Mouse (Mus musculus): ENCODE results near the gene Ankrd44. TPM values are rescaled to one million over a fixed set of nuclear protein-coding genes. Genes with fewer than 3 reads are reported as not detected.

The Ankrd44 gene
- total and polyA plus RNA-seq, 3 experiments: 10.2 to 10.7 (median 10.2) TPM

DNA sequence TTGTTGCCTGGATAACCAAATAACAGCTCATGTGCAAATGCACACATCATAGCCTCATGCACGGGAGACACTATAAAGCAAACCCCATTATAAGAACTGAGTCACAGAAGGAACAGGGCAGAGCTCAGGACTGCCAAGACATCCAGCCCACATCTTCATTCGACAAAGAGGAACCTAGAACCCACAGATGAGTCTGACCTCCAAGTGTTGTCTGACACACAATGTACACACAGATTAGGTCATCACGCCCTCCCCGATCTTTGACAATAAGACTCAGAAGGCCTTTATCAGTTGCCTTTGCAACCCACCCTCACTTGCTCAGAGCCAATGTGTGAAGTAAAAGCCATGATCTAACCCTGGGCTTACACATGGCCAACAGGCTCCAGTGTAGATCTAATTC, 6.1 kb downstream of the Ankrd44 start:
- intact Hi-C loops (cut with DNase I): no loop called here
- TF ChIP-seq EP300 (IDR thresholded peaks at IDR 0.05; ENCODE audit: insufficient read depth, low read depth, low read length) (no peak), CTCF (IDR thresholded peaks at IDR 0.05) (no peak)
- Histone ChIP-seq H3K27me3 (ENCODE audit: control insufficient read depth, insufficient read depth, low read length) (no peaks in the 10 kb centered on the region), H3K27ac (no peak overlapping the region), H3K4me1 (ENCODE audit: control insufficient read depth, insufficient read depth, low read length) (peaks cover 7% of the 10 kb centered on the region), H3K36me3 (ENCODE audit: control insufficient read depth, insufficient read depth, low read length) (peaks cover 3% of the 10 kb centered on the region; the same call in 1 of the 2 replicates), H3K9ac (ENCODE audit: low read depth, low read length) (no peak overlapping the region), H3K4me3 (no peak overlapping the region), H3K79me2 (replicated peaks; ENCODE audit: control insufficient read depth, insufficient read depth, low read length) (peaks cover 3% of the 10 kb centered on the region)
- 83% methylated on average over 4 of the region's 4 CpGs for WGBS
- DNase-seq: no peak

DNA sequence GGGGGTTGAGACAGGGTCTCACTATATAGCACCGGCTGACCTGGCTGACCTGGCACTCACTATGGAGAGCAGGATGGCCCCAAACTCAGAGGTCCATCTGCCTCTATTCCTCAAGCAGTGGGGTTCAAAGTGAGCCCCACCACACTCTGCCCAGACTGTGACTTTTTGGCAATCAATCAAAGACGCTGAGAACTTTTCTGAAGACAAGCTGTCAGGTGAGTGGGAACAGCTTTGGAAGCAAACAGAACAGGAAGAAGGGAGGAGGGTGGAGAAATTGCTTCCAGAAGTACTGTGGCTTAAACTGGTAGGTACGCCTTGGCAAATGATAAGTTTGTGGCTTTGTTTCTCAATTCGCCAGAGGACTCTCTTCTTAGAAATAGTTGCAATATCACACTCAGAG, 9.7 kb downstream of the Ankrd44 start:
- no peak overlapping the region for H3K4me3 ChIP-seq
- 76% methylated on average over 4 of the region's 4 CpGs for WGBS
- no peak overlapping the region for H3K27ac ChIP-seq
- TF ChIP-seq CTCF (IDR thresholded peaks at IDR 0.05): no peak
- TF ChIP-seq POLR2A (IDR thresholded peaks at IDR 0.05; ENCODE audit: insufficient read depth, low read depth, low read length): no peak
- TF ChIP-seq EP300 (IDR thresholded peaks at IDR 0.05; ENCODE audit: insufficient read depth, low read depth, low read length): no peak
- peaks cover 1% of the 10 kb centered on the region; the same call in 1 of the 2 replicates for H3K36me3 ChIP-seq (ENCODE audit: control insufficient read depth, insufficient read depth, low read length)
- H3K4me1 ChIP-seq (ENCODE audit: control insufficient read depth, insufficient read depth, low read length): peaks cover 12% of the 10 kb centered on the region
- no peaks in the 10 kb centered on the region for H3K27me3 ChIP-seq (ENCODE audit: control insufficient read depth, insufficient read depth, low read length)
- intact Hi-C loops (cut with DNase I): no loop called here
- no peak overlapping the region for H3K9ac ChIP-seq (ENCODE audit: low read depth, low read length)
- no peak for DNase-seq
- no peaks in the 10 kb centered on the region; the same call in 1 of the 2 replicates for H3K79me2 ChIP-seq (replicated peaks; ENCODE audit: control insufficient read depth, insufficient read depth, low read length)

DNA sequence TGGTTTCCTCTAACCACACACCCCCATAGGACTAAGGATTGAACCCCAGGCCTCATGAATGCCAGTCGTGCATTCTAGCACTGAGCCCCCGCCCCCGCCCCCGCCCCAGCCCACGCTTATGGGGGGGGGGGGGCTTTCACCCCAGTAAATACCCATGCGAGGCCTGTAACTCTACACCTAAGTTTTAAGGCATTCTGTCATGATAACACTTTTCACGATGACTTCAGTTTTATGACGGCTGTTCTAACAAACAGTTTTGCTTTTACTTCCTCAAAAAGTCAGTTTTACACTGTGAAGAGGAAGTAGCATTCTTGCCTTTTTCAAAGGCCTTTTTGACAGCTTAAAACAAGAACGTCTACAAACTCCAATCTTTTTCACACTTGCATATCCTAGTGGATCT, 11.8 kb downstream of the Ankrd44 start:
- Histone ChIP-seq H3K27ac (no peak overlapping the region), H3K9ac (ENCODE audit: low read depth, low read length) (no peak overlapping the region), H3K4me3 (no peak overlapping the region), H3K27me3 (ENCODE audit: control insufficient read depth, insufficient read depth, low read length) (no peaks in the 10 kb centered on the region), H3K79me2 (replicated peaks; ENCODE audit: control insufficient read depth, insufficient read depth, low read length) (no peaks in the 10 kb centered on the region; the same call in 1 of the 2 replicates), H3K4me1 (ENCODE audit: control insufficient read depth, insufficient read depth, low read length) (peaks cover 19% of the 10 kb centered on the region), H3K36me3 (ENCODE audit: control insufficient read depth, insufficient read depth, low read length) (peaks cover 2% of the 10 kb centered on the region; the same call in 1 of the 2 replicates)
- WGBS: 49% methylated on average over 9 of the region's 9 CpGs
- DNase-seq: no peak
- TF ChIP-seq CTCF (IDR thresholded peaks at IDR 0.05) (no peak), EP300 (IDR thresholded peaks at IDR 0.05; ENCODE audit: insufficient read depth, low read depth, low read length) (no peak), POLR2A (IDR thresholded peaks at IDR 0.05; ENCODE audit: insufficient read depth, low read depth, low read length) (no peak)
- intact Hi-C loops (cut with DNase I): no loop called here

DNA sequence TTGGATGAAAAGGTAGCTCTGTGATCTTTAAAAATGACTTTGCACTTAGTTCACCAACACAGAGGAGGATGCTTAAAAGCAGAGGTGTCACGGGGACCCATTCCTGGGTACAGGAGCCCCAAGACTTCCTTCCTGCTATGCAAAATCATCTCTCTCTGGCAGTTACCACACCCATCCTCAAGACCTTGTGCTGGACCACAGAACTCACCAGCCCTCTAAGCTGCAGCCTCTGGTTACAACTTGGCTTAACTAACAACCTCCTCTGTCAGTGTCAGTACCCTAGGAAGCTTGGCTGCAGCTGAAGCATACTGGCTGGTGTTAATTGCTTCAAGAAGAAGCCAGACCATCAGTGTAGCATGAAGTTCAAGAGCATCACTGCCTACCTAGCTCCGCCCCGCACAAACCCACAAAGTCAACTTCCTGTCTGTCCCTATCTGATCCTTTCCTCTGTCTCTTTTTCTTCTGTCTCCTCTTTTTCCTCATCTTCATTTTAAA, 12.8 kb downstream of the Ankrd44 start:
- DNase-seq: peak in 1 of 2 experiments; percentile 51
- no peaks in the 10 kb centered on the region; the same call in 1 of the 2 replicates for H3K79me2 ChIP-seq (replicated peaks; ENCODE audit: control insufficient read depth, insufficient read depth, low read length)
- 69% methylated on average over 3 of the region's 3 CpGs for WGBS
- no peak overlapping the region for H3K4me3 ChIP-seq
- H3K27ac ChIP-seq: no peak overlapping the region
- peaks cover 19% of the 10 kb centered on the region for H3K4me1 ChIP-seq (ENCODE audit: control insufficient read depth, insufficient read depth, low read length)
- peaks cover 2% of the 10 kb centered on the region; the same call in 1 of the 2 replicates for H3K36me3 ChIP-seq (ENCODE audit: control insufficient read depth, insufficient read depth, low read length)
- peak overlapping the region; percentile 11; the same call in 1 of the 2 replicates for H3K9ac ChIP-seq (ENCODE audit: low read depth, low read length)
- TF ChIP-seq POLR2A (IDR thresholded peaks at IDR 0.05; ENCODE audit: insufficient read depth, low read depth, low read length): no peak
- no peak for TF ChIP-seq EP300 (IDR thresholded peaks at IDR 0.05; ENCODE audit: insufficient read depth, low read depth, low read length)
- TF ChIP-seq CTCF (IDR thresholded peaks at IDR 0.05): no peak
- no peaks in the 10 kb centered on the region for H3K27me3 ChIP-seq (ENCODE audit: control insufficient read depth, insufficient read depth, low read length)
- intact Hi-C loops (cut with DNase I): loop anchor here (2.0 kb wide), 1 partner anchor 13 kb away; the partner anchor contains the start of gene Ankrd44

DNA sequence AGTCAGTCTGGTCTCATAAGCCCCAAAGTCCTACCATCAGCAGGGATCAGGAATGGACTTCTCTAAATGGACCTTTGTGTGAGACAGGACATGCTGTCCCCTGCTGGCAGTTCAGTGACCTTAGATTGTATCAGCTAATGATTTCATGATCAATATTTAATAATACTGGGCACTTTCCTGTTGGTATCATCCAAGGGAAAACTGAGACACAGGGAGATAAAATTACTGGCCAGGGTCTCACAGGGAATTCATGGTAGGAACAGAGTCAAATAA, 13.2 kb downstream of the Ankrd44 start:
- Histone ChIP-seq H3K27me3 (ENCODE audit: control insufficient read depth, insufficient read depth, low read length) (no peaks in the 10 kb centered on the region), H3K27ac (peak overlapping the region; percentile 54), H3K4me1 (ENCODE audit: control insufficient read depth, insufficient read depth, low read length) (peaks cover 19% of the 10 kb centered on the region), H3K79me2 (replicated peaks; ENCODE audit: control insufficient read depth, insufficient read depth, low read length) (no peaks in the 10 kb centered on the region; the same call in 1 of the 2 replicates), H3K4me3 (no peak overlapping the region), H3K9ac (ENCODE audit: low read depth, low read length) (no peak overlapping the region), H3K36me3 (ENCODE audit: control insufficient read depth, insufficient read depth, low read length) (peaks cover 2% of the 10 kb centered on the region; the same call in 1 of the 2 replicates)
- TF ChIP-seq CTCF (IDR thresholded peaks at IDR 0.05): peak; percentile 56
- no peak for TF ChIP-seq EP300 (IDR thresholded peaks at IDR 0.05; ENCODE audit: insufficient read depth, low read depth, low read length)
- no peak for DNase-seq
- intact Hi-C loops (cut with DNase I): loop anchor here (2.0 kb wide), 1 partner anchor 14 kb away; the partner anchor contains the start of gene Ankrd44

DNA sequence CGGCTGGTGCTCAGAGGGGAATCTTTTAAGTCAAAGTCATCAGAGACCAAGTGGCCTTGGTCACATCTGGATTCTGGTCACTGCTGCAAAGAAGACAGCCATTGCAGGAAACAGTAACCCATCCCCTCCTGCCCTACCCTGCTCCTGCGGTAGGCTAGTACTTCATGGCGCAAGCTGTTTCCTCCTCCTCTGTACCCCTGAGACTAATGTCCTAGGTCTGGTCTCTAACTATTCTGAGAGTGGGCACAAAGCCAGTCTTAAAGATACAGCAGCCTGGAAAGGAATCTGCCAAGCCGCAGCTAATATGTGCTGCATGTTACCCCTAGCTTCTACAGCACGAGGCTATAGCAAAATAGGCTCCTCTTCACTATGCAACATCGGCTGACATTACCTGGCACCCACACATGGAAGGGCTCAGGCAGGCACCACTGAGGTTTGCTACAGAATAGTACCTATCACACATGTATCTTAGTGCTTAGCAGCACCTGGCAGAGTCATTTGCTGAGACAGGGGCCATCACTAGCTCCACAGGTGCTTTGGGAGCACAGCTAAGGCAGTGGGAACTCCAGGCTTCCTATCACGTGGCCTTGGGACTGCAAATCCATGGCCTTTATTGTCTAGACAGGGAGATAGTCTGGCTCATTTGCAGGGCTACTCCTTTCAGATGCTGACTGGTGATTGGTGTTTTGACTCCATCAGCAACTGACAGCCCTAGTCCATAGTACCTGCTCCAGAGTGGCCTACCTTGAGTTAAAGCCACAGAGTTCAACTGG, 13.7 kb downstream of the Ankrd44 start:
- Histone ChIP-seq H3K79me2 (replicated peaks; ENCODE audit: control insufficient read depth, insufficient read depth, low read length) (no peaks in the 10 kb centered on the region), H3K36me3 (ENCODE audit: control insufficient read depth, insufficient read depth, low read length) (peaks cover 2% of the 10 kb centered on the region; the same call in 1 of the 2 replicates), H3K4me3 (peak overlapping the region; percentile 19; the same call in 1 of the 2 replicates), H3K4me1 (ENCODE audit: control insufficient read depth, insufficient read depth, low read length) (peaks cover 19% of the 10 kb centered on the region), H3K27me3 (ENCODE audit: control insufficient read depth, insufficient read depth, low read length) (no peaks in the 10 kb centered on the region), H3K27ac (peak overlapping the region; percentile 54), H3K9ac (ENCODE audit: low read depth, low read length) (no peak overlapping the region)
- TF ChIP-seq POLR2A (IDR thresholded peaks at IDR 0.05; ENCODE audit: insufficient read depth, low read depth, low read length) (peak; percentile 35; the same call in 1 of the 2 replicates), CTCF (IDR thresholded peaks at IDR 0.05) (peak; percentile 9; the same call in 1 of the 2 replicates), EP300 (IDR thresholded peaks at IDR 0.05; ENCODE audit: insufficient read depth, low read depth, low read length) (peak; percentile 77; the same call in 1 of the 2 replicates)
- WGBS: 13% methylated on average over 7 of the region's 7 CpGs
- peak; percentile 42 to 54 for DNase-seq
- intact Hi-C loops (cut with DNase I): loop anchor here (2.0 kb wide), 1 partner anchor 14 kb away; the partner anchor contains the start of gene Ankrd44

Data from heart, adult 2 months (tissue).